Mouse (Mus musculus) limb, embryonic 15.5 days (tissue): ENCODE data around the gene Myoz2. TPM values are rescaled to one million over a fixed set of nuclear protein-coding genes. Genes with fewer than 3 reads are reported as not detected.

Experiments used
- ATAC-seq: fragments of 200-750 bp; cut with Nextera tagmentation; 2 replicates; pipeline ENCODE4 v1.8.0; 2017; ENCODE audit warnings: low read depth, moderate TSS enrichment; ENCODE audit not compliant: insufficient number of reproducible peaks, low FRiP score, low TSS enrichment
- H3K27ac ChIP-seq: fragments of 300-500 bp; sonication (generic); 2 replicates; pipeline ENCODE4 v1.5.1; 2015; ENCODE audit warnings: moderate library complexity, mild to moderate bottlenecking, inconsistent platforms
- H3K27me3 ChIP-seq: fragments of 300-500 bp; sonication (generic); 2 replicates; pipeline ENCODE4 v1.6.1; 2015; ENCODE audit warnings: inconsistent platforms
- H3K36me3 ChIP-seq: fragments of 300-500 bp; sonication (generic); 2 replicates; pipeline ENCODE4 v1.6.1; 2015; ENCODE audit warnings: inconsistent platforms
- H3K4me1 ChIP-seq: fragments of 300-500 bp; sonication (generic); 2 replicates; pipeline ENCODE4 v1.6.1; 2015; ENCODE audit warnings: inconsistent platforms
- H3K4me2 ChIP-seq: fragments of 300-500 bp; sonication (generic); 2 replicates; pipeline ENCODE4 v1.6.1; 2015; ENCODE audit warnings: mild to moderate bottlenecking, inconsistent platforms
- H3K4me3 ChIP-seq: fragments of 300-500 bp; sonication (generic); 2 replicates; pipeline ENCODE4 v1.5.1; 2015; ENCODE audit warnings: mild to moderate bottlenecking, inconsistent platforms
- H3K9ac ChIP-seq: fragments of 300-500 bp; sonication (generic); 2 replicates; pipeline ENCODE4 v1.6.1; 2015; ENCODE audit warnings: inconsistent platforms
- H3K9me3 ChIP-seq: fragments of 300-500 bp; sonication (generic); 2 replicates; pipeline ENCODE4 v1.6.1; 2016; ENCODE audit warnings: inconsistent platforms
- WGBS: fragments of 180-500 bp; shearing (Covaris S2); methylation state at CpG from one replicate; pipeline ENCODE4 v1.1.7; 2015; 5-methylcytosine and 5-hydroxymethylcytosine counted together
- polyA plus RNA-seq: library from polyadenylated mRNA; unstranded; fragments of >200 nt; fragmentation: Nextera tagmentation; extraction: Ambion mirVana; gene quantifications from 2 replicates; pipeline ENCODE4 v1.2.1, GENCODE M21; 2015

Gene Myoz2
- polyA plus RNA-seq, 1 experiment from 2014 or later = 23.0 TPM

- no peak for ATAC-seq
- H3K27ac ChIP-seq = no peak overlapping the region
- H3K27me3 ChIP-seq = no peaks in the 10 kb centered on the region
- H3K4me2 ChIP-seq = no peak overlapping the region
- WGBS = 86% methylated on average over 1 of the region's 1 CpGs
- H3K4me3 ChIP-seq = no peak overlapping the region
- no peaks in the 10 kb centered on the region for H3K9me3 ChIP-seq
- no peaks in the 10 kb centered on the region for H3K36me3 ChIP-seq
- 0 out of 2 replicates have a peak, but pooled peaks cover 2% of the 10 kb centered on the region for H3K4me1 ChIP-seq
- no peak overlapping the region for H3K9ac ChIP-seq
Observed at GRCm38 (mm10) chr3:123058832-123059231, 24.0 kb upstream of the Myoz2 start.

- H3K4me3 ChIP-seq = no peak overlapping the region
- H3K4me1 ChIP-seq = no peaks in the 10 kb centered on the region
- H3K4me2 ChIP-seq = no peak overlapping the region
- H3K9me3 ChIP-seq = 0 out of 2 replicates have a peak, but pooled peaks cover 3% of the 10 kb centered on the region
- no peaks in the 10 kb centered on the region for H3K27me3 ChIP-seq
- 47% methylated on average over 5 of the region's 5 CpGs for WGBS
- no peak for ATAC-seq
- H3K9ac ChIP-seq = no peak overlapping the region
- no peak overlapping the region for H3K27ac ChIP-seq
- H3K36me3 ChIP-seq = no peaks in the 10 kb centered on the region
Observed at GRCm38 (mm10) chr3:123054178-123054577, 19.4 kb upstream of the Myoz2 start.

- ATAC-seq = no peak
- H3K4me3 ChIP-seq = no peak overlapping the region
Observed at GRCm38 (mm10) chr3:123053192-123053938, 18.6 kb upstream of the Myoz2 start.

GRCm38 (mm10) chr3:123042308-123042707 is 7.5 kb upstream of the Myoz2 start:
- no peak for ATAC-seq
- WGBS = 63% methylated on average over 1 of the region's 1 CpGs

More at GRCm38 (mm10) chr3:123053192-123053938, 18.6 kb upstream of the Myoz2 start:
- 0 out of 2 replicates have a peak, but pooled peaks cover 3% of the 10 kb centered on the region for H3K9me3 ChIP-seq
- H3K9ac ChIP-seq = no peak overlapping the region
- H3K27ac ChIP-seq = no peak overlapping the region
- no peaks in the 10 kb centered on the region for H3K27me3 ChIP-seq
- no peak overlapping the region for H3K4me2 ChIP-seq
- 65% methylated on average over 8 of the region's 8 CpGs for WGBS
- H3K4me1 ChIP-seq = no peaks in the 10 kb centered on the region
- H3K36me3 ChIP-seq = no peaks in the 10 kb centered on the region

GRCm38 (mm10) chr3:123033804-123034203 is 1.0 kb downstream of the Myoz2 start:
- Histone ChIP-seq H3K9ac (no peak overlapping the region), H3K9me3 (no peaks in the 10 kb centered on the region), H3K27ac (no peak overlapping the region), H3K4me2 (no peak overlapping the region), H3K36me3 (no peaks in the 10 kb centered on the region), H3K27me3 (no peaks in the 10 kb centered on the region), H3K4me3 (no peak overlapping the region), H3K4me1 (no peaks in the 10 kb centered on the region)
- no peak for ATAC-seq
- WGBS = 72% methylated on average over 8 of the region's 8 CpGs

More at GRCm38 (mm10) chr3:123042308-123042707, 7.5 kb upstream of the Myoz2 start:
- H3K27ac ChIP-seq = no peak overlapping the region
- no peak overlapping the region for H3K4me3 ChIP-seq
- H3K36me3 ChIP-seq = no peaks in the 10 kb centered on the region
- H3K27me3 ChIP-seq = no peaks in the 10 kb centered on the region
- H3K9me3 ChIP-seq = no peaks in the 10 kb centered on the region
- no peak overlapping the region for H3K9ac ChIP-seq
- H3K4me1 ChIP-seq = 0 out of 2 replicates have a peak, but pooled peaks cover 3% of the 10 kb centered on the region
- H3K4me2 ChIP-seq = no peak overlapping the region

GRCm38 (mm10) chr3:123025634-123026033 is 9.2 kb downstream of the Myoz2 start:
- H3K27me3 ChIP-seq = no peaks in the 10 kb centered on the region
- no peak overlapping the region for H3K4me2 ChIP-seq
- H3K9ac ChIP-seq = no peak overlapping the region
- H3K4me3 ChIP-seq = no peak overlapping the region
- no peaks in the 10 kb centered on the region for H3K9me3 ChIP-seq
- H3K27ac ChIP-seq = no peak overlapping the region
- H3K4me1 ChIP-seq = no peaks in the 10 kb centered on the region
- H3K36me3 ChIP-seq = no peaks in the 10 kb centered on the region
- WGBS = 74% methylated on average over 3 of the region's 3 CpGs
- no peak for ATAC-seq

- no peak for ATAC-seq
- Histone ChIP-seq H3K4me1 (no peaks in the 10 kb centered on the region), H3K4me2 (no peak overlapping the region), H3K27me3 (no peaks in the 10 kb centered on the region), H3K4me3 (no peak overlapping the region), H3K27ac (no peak overlapping the region), H3K9ac (no peak overlapping the region), H3K36me3 (no peaks in the 10 kb centered on the region), H3K9me3 (no peaks in the 10 kb centered on the region)
- 80% methylated on average over 9 of the region's 9 CpGs for WGBS
Observed at GRCm38 (mm10) chr3:123024496-123025234, 10.2 kb downstream of the Myoz2 start.

- no peaks in the 10 kb centered on the region for H3K36me3 ChIP-seq
- H3K9ac ChIP-seq = no peak overlapping the region
- no peak overlapping the region for H3K4me3 ChIP-seq
- ATAC-seq = no peak
- H3K4me1 ChIP-seq = no peaks in the 10 kb centered on the region
- 80% methylated on average over 2 of the region's 2 CpGs for WGBS
- no peak overlapping the region for H3K27ac ChIP-seq
- no peaks in the 10 kb centered on the region for H3K27me3 ChIP-seq
- no peaks in the 10 kb centered on the region for H3K9me3 ChIP-seq
- no peak overlapping the region for H3K4me2 ChIP-seq
Observed at GRCm38 (mm10) chr3:123018792-123019191, 16.0 kb downstream of the Myoz2 start.

- no peaks in the 10 kb centered on the region for H3K36me3 ChIP-seq
- H3K27ac ChIP-seq = no peak overlapping the region
- no peaks in the 10 kb centered on the region for H3K4me1 ChIP-seq
- H3K9me3 ChIP-seq = no peaks in the 10 kb centered on the region
- H3K9ac ChIP-seq = no peak overlapping the region
- H3K4me3 ChIP-seq = no peak overlapping the region
- WGBS = 90% methylated on average over 14 of the region's 14 CpGs
- H3K27me3 ChIP-seq = no peaks in the 10 kb centered on the region
- H3K4me2 ChIP-seq = no peak overlapping the region
- ATAC-seq = no peak
Observed at GRCm38 (mm10) chr3:123013476-123013875, 21.3 kb downstream of the Myoz2 start.

GRCm38 (mm10) chr3:123009417-123009816 is 25.4 kb downstream of the Myoz2 start:
- H3K9ac ChIP-seq = no peak overlapping the region
- H3K27me3 ChIP-seq = no peaks in the 10 kb centered on the region
- no peak overlapping the region for H3K4me2 ChIP-seq
- no peak overlapping the region for H3K4me3 ChIP-seq
- no peaks in the 10 kb centered on the region for H3K9me3 ChIP-seq
- H3K36me3 ChIP-seq = no peaks in the 10 kb centered on the region
- H3K4me1 ChIP-seq = no peaks in the 10 kb centered on the region
- H3K27ac ChIP-seq = no peak overlapping the region
- no peak for ATAC-seq
- WGBS = 58% methylated on average over 6 of the region's 6 CpGs

- Histone ChIP-seq H3K27ac (no peak overlapping the region), H3K9me3 (no peaks in the 10 kb centered on the region), H3K36me3 (no peaks in the 10 kb centered on the region), H3K4me1 (no peaks in the 10 kb centered on the region), H3K27me3 (no peaks in the 10 kb centered on the region), H3K9ac (no peak overlapping the region), H3K4me3 (no peak overlapping the region), H3K4me2 (no peak overlapping the region)
- 78% methylated on average over 10 of the region's 10 CpGs for WGBS
- ATAC-seq = no peak
Observed at GRCm38 (mm10) chr3:123007386-123007785, 27.4 kb downstream of the Myoz2 start.

GRCm38 (mm10) chr3:123001053-123001452 is 33.8 kb downstream of the Myoz2 start:
- WGBS = 65% methylated on average over 3 of the region's 3 CpGs
- H3K4me3 ChIP-seq = no peak overlapping the region
- H3K9me3 ChIP-seq = no peaks in the 10 kb centered on the region
- H3K4me2 ChIP-seq = no peak overlapping the region
- H3K4me1 ChIP-seq = no peaks in the 10 kb centered on the region
- no peak overlapping the region for H3K27ac ChIP-seq
- H3K27me3 ChIP-seq = no peaks in the 10 kb centered on the region
- H3K9ac ChIP-seq = no peak overlapping the region
- ATAC-seq = no peak
- no peaks in the 10 kb centered on the region for H3K36me3 ChIP-seq
